Mouse (Mus musculus) megakaryocyte-erythroid progenitor cell, adult 5 weeks (primary cell): Measurements from ENCODE around the gene Fam117b. TPM values are rescaled to one million over a fixed set of nuclear protein-coding genes. Genes with fewer than 3 reads are reported as not detected.

Experiments used
- polyA plus RNA-seq: library from polyadenylated mRNA; stranded (reverse); fragments of >175 nt; gene quantifications from 2 replicates; pipeline ENCODE4 v1.2.3, GENCODE M21; 2012

Fam117b gene
- 26.3 and 30.0 TPM in 2 replicates for polyA plus RNA-seq

GRCm38 (mm10) chr1:59912413-59913157 is at the start of gene Fam117b:
Gene Fam117b, plus strand, starts transcription at chr1:59913006.

Other genes starting within 250 kb of the Fam117b start
- gene Sumo1, start 242.2 kb upstream of the Fam117b start, polyA plus RNA-seq, result 302 and 325 TPM in 2 replicates
- gene Nop58, start 228.0 kb upstream of the Fam117b start, polyA plus RNA-seq, result 106 and 160 TPM in 2 replicates
- 1.2 and 1.7 TPM in 2 replicates for gene Bmpr2, start 149.6 kb upstream of the Fam117b start, polyA plus RNA-seq
- gene Ica1l, start 130.2 kb downstream of the Fam117b start, polyA plus RNA-seq, result 0.60 and 1.0 TPM in 2 replicates
- gene Carf, start 185.2 kb downstream of the Fam117b start, polyA plus RNA-seq, result 0.23 and 0.69 TPM in 2 replicates
- gene Wdr12, start 185.6 kb downstream of the Fam117b start, polyA plus RNA-seq, result 4.8 and 4.9 TPM in 2 replicates